Mouse (Mus musculus) forebrain, embryonic 15.5 days (tissue): Measurements from ENCODE around the gene Iqcj. TPM values are rescaled to one million over a fixed set of nuclear protein-coding genes. Genes with fewer than 3 reads are reported as not detected.
A peak's percentile ranks its signal among the peaks of the same experiment; 100 is the strongest.

Experiments used
- ATAC-seq: fragments of 200-750 bp; cut with Nextera tagmentation; replicated peaks from 2 replicates; pipeline ENCODE4 v1.8.0; 2017; ENCODE audit warnings: mild to moderate bottlenecking, moderate TSS enrichment, moderate library complexity
- H3K27ac ChIP-seq: fragments of 300-500 bp; sonication (generic); replicated peaks from 2 replicates; pipeline ENCODE4 v1.5.1; 2015; ENCODE audit warnings: mild to moderate bottlenecking, inconsistent platforms
- H3K27me3 ChIP-seq: fragments of 300-500 bp; sonication (generic); 2 replicates; pipeline ENCODE4 v1.6.1; 2015; ENCODE audit warnings: inconsistent platforms
- H3K36me3 ChIP-seq: fragments of 300-500 bp; sonication (generic); 2 replicates; pipeline ENCODE4 v1.6.1; 2015; ENCODE audit warnings: mild to moderate bottlenecking, inconsistent platforms
- H3K4me1 ChIP-seq: fragments of 300-500 bp; sonication (generic); 2 replicates; pipeline ENCODE4 v1.6.1; 2015; ENCODE audit warnings: inconsistent platforms
- H3K4me2 ChIP-seq: fragments of 300-500 bp; sonication (generic); replicated peaks from 2 replicates; pipeline ENCODE4 v1.6.1; 2015; ENCODE audit warnings: mild to moderate bottlenecking, inconsistent platforms
- H3K4me3 ChIP-seq: fragments of 300-500 bp; sonication (generic); 2 replicates; pipeline ENCODE4 v1.5.1; 2015; ENCODE audit warnings: mild to moderate bottlenecking, inconsistent platforms
- H3K9ac ChIP-seq: fragments of 300-500 bp; sonication (generic); replicated peaks from 2 replicates; pipeline ENCODE4 v1.6.1; 2015; ENCODE audit warnings: mild to moderate bottlenecking, inconsistent platforms
- H3K9me3 ChIP-seq: fragments of 300-500 bp; sonication (generic); 2 replicates; pipeline ENCODE4 v1.6.1; 2016; ENCODE audit warnings: inconsistent platforms
- WGBS: fragments of 180-500 bp; shearing (Covaris S2); methylation state at CpG from one replicate; pipeline ENCODE4 v1.1.7; 2015; ENCODE audit warnings: mixed read lengths; 5-methylcytosine and 5-hydroxymethylcytosine counted together
- polyA plus RNA-seq: library from polyadenylated mRNA; unstranded; fragments of >200 nt; fragmentation: Nextera tagmentation; extraction: Ambion mirVana; gene quantifications from 2 replicates; pipeline ENCODE4 v1.2.1, GENCODE M21; 2015

The Iqcj gene
- polyA plus RNA-seq, 1 experiment from 2014 or later: 0.93 TPM

DNA sequence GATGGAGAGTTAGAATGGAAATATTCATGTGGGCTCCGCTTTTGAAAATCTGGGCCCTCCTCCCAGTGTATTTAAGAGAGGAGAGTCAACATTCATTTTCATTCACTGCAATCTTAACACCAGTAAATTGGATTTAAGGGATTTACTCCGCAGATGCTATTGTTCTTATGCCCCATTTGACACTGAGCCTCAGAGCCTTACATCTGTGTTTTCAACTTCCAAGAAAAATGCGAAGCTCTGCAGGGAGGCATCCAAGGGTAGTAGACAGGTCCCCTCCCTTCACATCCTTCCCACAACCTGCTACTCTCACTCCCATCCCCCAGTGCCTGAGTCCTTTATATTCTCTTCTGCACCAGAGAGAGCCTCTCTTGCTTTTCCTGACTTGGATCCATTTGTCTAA, 68.1 kb downstream of the Iqcj start:
- no peaks in the 10 kb centered on the region for H3K9me3 ChIP-seq
- H3K4me3 ChIP-seq: no peak overlapping the region
- H3K36me3 ChIP-seq: no peaks in the 10 kb centered on the region
- H3K27ac ChIP-seq: no peak overlapping the region
- no peak overlapping the region for H3K4me2 ChIP-seq
- H3K4me1 ChIP-seq: peaks cover 15% of the 10 kb centered on the region
- H3K9ac ChIP-seq: no peak overlapping the region
- ATAC-seq: peak; percentile 70; the same call in 1 of the 2 replicates
- no peaks in the 10 kb centered on the region for H3K27me3 ChIP-seq
- WGBS: 7% methylated on average over 3 of the region's 3 CpGs

DNA sequence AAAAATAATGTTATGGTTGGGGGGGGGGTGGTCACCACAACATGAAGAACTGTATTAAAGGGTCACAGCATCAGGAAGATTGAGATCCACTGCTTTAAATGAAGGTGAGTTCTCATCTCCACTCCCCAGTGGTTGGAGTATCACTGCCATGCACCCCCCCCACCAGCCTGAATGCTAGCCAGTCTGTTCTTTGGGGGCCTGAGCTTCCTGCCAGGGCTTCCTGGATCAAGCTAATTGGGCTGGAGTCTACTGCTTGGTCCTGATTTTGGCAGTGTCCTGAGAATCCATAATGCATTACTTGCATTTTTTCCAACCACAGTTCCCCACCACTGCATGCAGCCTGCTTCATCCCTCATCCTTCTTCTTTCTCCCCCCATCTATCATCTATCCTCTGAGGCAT, 68.7 kb downstream of the Iqcj start:
- peak; percentile 38; the same call in 1 of the 2 replicates for ATAC-seq
- Histone ChIP-seq H3K9me3 (no peaks in the 10 kb centered on the region), H3K36me3 (no peaks in the 10 kb centered on the region), H3K27me3 (no peaks in the 10 kb centered on the region), H3K4me3 (no peak overlapping the region), H3K4me2 (no peak overlapping the region), H3K9ac (no peak overlapping the region), H3K4me1 (peaks cover 15% of the 10 kb centered on the region), H3K27ac (no peak overlapping the region)

DNA sequence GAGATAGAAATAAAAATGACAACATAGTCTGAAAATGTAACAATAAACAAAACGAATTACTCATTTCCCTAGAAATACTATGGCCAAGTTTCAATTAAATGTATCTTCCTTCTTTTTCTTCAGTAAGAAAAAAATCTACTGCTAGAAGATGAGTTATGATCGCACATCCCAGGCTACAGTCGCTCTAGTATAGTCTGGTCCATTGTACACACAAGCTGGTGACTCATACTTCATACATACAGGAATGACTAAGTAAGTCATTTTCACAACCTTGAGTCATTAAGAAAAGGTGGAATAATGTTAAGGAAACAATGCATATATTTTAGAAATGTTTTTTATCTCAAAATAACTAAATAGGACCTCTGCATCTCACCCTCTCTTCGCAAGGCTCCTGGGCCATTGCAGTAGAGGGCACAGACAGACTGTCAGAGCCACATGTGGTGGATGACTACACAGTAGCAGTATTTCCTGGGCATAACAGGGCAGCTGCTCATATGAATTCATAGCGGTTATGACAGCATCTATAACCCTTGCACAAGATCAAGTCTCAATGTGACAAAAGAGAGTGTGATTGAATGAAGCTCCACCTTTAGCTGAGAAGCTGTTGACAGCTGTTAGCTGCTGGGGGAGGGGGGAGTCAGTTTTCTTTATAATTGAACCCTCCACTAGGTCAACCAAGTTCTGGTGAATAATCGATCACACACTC, 70.1 kb downstream of the Iqcj start:
- Histone ChIP-seq H3K4me3 (no peak overlapping the region), H3K27ac (no peak overlapping the region), H3K27me3 (no peaks in the 10 kb centered on the region), H3K4me1 (peaks cover 15% of the 10 kb centered on the region), H3K9me3 (no peaks in the 10 kb centered on the region), H3K9ac (no peak overlapping the region), H3K4me2 (no peak overlapping the region), H3K36me3 (no peaks in the 10 kb centered on the region)
- no peak for ATAC-seq
- 91% methylated on average over 6 of the region's 6 CpGs for whole genome bisulfite sequencing

- Histone ChIP-seq H3K4me1 (no peaks in the 10 kb centered on the region), H3K27ac (peak overlapping the region; percentile 27; the same call in 1 of the 2 replicates), H3K4me2 (no peak overlapping the region), H3K4me3 (no peak overlapping the region), H3K9me3 (no peaks in the 10 kb centered on the region), H3K9ac (no peak overlapping the region), H3K27me3 (no peaks in the 10 kb centered on the region), H3K36me3 (no peaks in the 10 kb centered on the region)
- no peak for ATAC-seq
- WGBS: 91% methylated on average over 2 of the region's 2 CpGs
Measured at GRCm38 (mm10) chr3:67974340-67974998, 82.4 kb downstream of the Iqcj start.

- 83% methylated on average over 1 of the region's 1 CpGs for WGBS
Measured at GRCm38 (mm10) chr3:67980006-67980405, 88.0 kb downstream of the Iqcj start.

DNA sequence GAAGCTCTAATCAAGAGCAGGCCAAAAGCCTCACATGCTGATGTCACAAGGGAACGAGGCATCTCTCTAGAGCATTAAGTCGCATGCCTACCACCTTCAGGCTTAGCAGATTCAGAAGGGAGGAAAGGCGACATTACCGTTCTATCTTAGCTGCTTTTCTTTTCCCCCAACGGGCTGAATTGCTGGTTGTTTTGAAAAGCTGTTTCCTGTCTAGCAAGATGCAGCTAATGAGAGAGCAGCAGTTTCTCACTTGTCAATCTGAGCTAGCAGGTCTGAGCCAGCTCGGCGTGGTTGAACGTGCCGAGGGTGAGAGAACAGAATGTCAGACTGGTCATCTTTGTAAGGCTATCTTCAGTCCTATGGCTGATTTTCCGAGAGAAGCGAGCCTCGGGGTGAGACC, 91.3 kb downstream of the Iqcj start:
- Histone ChIP-seq H3K27ac (peak overlapping the region; percentile 78), H3K4me3 (no peak overlapping the region), H3K4me1 (peaks cover 14% of the 10 kb centered on the region), H3K27me3 (no peaks in the 10 kb centered on the region), H3K9me3 (no peaks in the 10 kb centered on the region), H3K4me2 (peak overlapping the region; percentile 13; the same call in 1 of the 2 replicates), H3K9ac (peak overlapping the region; percentile 14; the same call in 1 of the 2 replicates), H3K36me3 (no peaks in the 10 kb centered on the region)
- 29% methylated on average over 12 of the region's 12 CpGs for WGBS
- peak; percentile 85 for ATAC-seq

More at GRCm38 (mm10) chr3:67980006-67980405, 88.0 kb downstream of the Iqcj start:
- Histone ChIP-seq H3K9me3 (no peaks in the 10 kb centered on the region), H3K36me3 (no peaks in the 10 kb centered on the region), H3K4me3 (no peak overlapping the region), H3K27ac (no peak overlapping the region), H3K4me2 (no peak overlapping the region), H3K4me1 (peaks cover 14% of the 10 kb centered on the region), H3K27me3 (no peaks in the 10 kb centered on the region), H3K9ac (no peak overlapping the region)
- ATAC-seq: no peak

- Histone ChIP-seq H3K27ac (no peak overlapping the region), H3K4me1 (peaks cover 8% of the 10 kb centered on the region; the same call in 1 of the 2 replicates), H3K27me3 (no peaks in the 10 kb centered on the region), H3K36me3 (no peaks in the 10 kb centered on the region), H3K4me3 (no peak overlapping the region), H3K4me2 (no peak overlapping the region), H3K9me3 (no peaks in the 10 kb centered on the region), H3K9ac (no peak overlapping the region)
- 57% methylated on average over 4 of the region's 4 CpGs for WGBS
- peak; percentile 26; the same call in 1 of the 2 replicates for ATAC-seq
Measured at GRCm38 (mm10) chr3:68002415-68002814, 110.4 kb downstream of the Iqcj start.

DNA sequence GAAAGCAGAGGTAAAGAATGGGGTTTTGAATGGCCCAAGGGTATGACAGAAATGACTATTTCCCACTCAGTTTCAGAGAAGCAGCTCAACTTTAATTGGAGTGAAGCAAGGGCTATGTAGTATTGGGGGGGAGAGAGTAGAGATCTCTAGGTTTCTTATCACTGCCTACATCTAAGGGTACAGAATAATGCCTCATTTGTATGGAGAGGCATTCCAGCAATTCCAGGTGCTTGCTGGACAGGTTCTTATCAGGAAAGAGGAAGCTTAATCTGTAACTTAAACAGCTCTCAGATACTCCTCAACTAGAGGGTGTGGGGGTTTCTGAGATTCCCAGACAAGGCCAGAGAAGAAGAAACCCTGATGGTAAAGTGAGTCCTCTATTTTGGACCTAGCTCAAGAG, 120.3 kb downstream of the Iqcj start:
- ATAC-seq: no peak

GRCm38 (mm10) chr3:68015786-68016185, 123.8 kb downstream of the Iqcj start:
- no peak overlapping the region for H3K27ac ChIP-seq
- ATAC-seq: no peak
- WGBS: 8% methylated on average over 1 of the region's 1 CpGs

More for the DNA sequence above, 120.3 kb downstream of the Iqcj start:
- H3K4me1 ChIP-seq: 0 out of 2 replicates have a peak, but pooled peaks cover 6% of the 10 kb centered on the region
- no peak overlapping the region for H3K27ac ChIP-seq
- no peak overlapping the region for H3K4me3 ChIP-seq
- H3K36me3 ChIP-seq: no peaks in the 10 kb centered on the region
- no peaks in the 10 kb centered on the region for H3K27me3 ChIP-seq
- H3K9me3 ChIP-seq: no peaks in the 10 kb centered on the region
- no peak overlapping the region for H3K4me2 ChIP-seq
- no peak overlapping the region for H3K9ac ChIP-seq

DNA sequence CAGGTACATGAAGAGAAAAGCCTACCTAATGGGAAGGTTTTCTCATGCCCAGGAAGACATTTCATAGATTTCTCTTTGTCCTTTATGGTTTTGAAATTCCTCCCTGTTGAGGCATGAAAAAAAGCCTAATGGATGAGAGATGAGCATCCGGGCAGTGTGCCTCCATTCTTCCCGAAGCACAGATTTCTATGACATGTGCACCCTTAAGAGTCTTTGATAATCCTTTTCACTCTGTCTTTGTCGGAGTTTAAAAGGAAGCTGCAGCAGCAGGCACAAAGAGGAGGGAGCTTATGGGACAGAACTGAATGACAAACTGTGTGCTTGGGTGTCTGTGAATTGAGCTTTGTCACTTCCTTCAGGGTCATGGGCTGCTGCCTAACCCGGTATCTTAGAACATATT, 127.4 kb downstream of the Iqcj start:
- ATAC-seq: no peak
- 31% methylated on average over 4 of the region's 4 CpGs for WGBS
- no peak overlapping the region for H3K9ac ChIP-seq

More at GRCm38 (mm10) chr3:68015786-68016185, 123.8 kb downstream of the Iqcj start:
- Histone ChIP-seq H3K9ac (no peak overlapping the region), H3K27me3 (no peaks in the 10 kb centered on the region), H3K36me3 (no peaks in the 10 kb centered on the region), H3K4me2 (no peak overlapping the region), H3K4me1 (0 out of 2 replicates have a peak, but pooled peaks cover 5% of the 10 kb centered on the region), H3K9me3 (no peaks in the 10 kb centered on the region), H3K4me3 (no peak overlapping the region)

DNA sequence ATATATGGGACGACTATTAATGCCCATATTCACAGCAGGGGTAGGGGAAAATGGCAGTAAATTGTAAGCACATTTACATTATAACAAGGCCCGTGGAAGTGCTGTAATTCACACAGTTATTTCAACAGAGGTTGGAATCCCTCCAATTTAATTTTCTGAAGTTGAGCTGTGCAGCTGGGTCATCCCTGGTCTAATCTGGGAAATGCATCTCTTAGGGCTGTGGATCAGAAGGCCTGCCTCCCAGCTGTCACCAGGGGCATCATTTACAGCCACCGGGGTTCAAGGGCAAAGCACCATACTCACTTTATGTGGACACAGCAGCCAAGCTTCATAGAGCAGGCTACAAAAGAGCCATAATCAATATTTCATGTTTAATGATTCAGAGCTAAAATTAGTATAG, 144.1 kb downstream of the Iqcj start:
- Histone ChIP-seq H3K27ac (no peak overlapping the region), H3K4me2 (no peak overlapping the region), H3K9me3 (no peaks in the 10 kb centered on the region), H3K4me3 (no peak overlapping the region), H3K36me3 (no peaks in the 10 kb centered on the region), H3K27me3 (no peaks in the 10 kb centered on the region), H3K9ac (no peak overlapping the region), H3K4me1 (peaks cover 5% of the 10 kb centered on the region; the same call in 1 of the 2 replicates)
- no peak for ATAC-seq
- WGBS: 33% methylated on average over 3 of the region's 3 CpGs

More for the DNA sequence above, 127.4 kb downstream of the Iqcj start:
- H3K4me2 ChIP-seq: no peak overlapping the region
- H3K4me1 ChIP-seq: 0 out of 2 replicates have a peak, but pooled peaks cover 5% of the 10 kb centered on the region
- no peak overlapping the region for H3K27ac ChIP-seq
- no peak overlapping the region for H3K4me3 ChIP-seq
- H3K27me3 ChIP-seq: no peaks in the 10 kb centered on the region
- no peaks in the 10 kb centered on the region for H3K36me3 ChIP-seq
- H3K9me3 ChIP-seq: no peaks in the 10 kb centered on the region

- no peak overlapping the region for H3K4me3 ChIP-seq
- ATAC-seq: no peak
- no peaks in the 10 kb centered on the region for H3K27me3 ChIP-seq
- H3K36me3 ChIP-seq: no peaks in the 10 kb centered on the region
- no peak overlapping the region for H3K4me2 ChIP-seq
- H3K4me1 ChIP-seq: no peaks in the 10 kb centered on the region; the same call in 1 of the 2 replicates
- no peak overlapping the region for H3K9ac ChIP-seq
- H3K27ac ChIP-seq: no peak overlapping the region
- H3K9me3 ChIP-seq: no peaks in the 10 kb centered on the region
- WGBS: 88% methylated on average over 2 of the region's 2 CpGs
Measured at GRCm38 (mm10) chr3:68042951-68043350, 150.9 kb downstream of the Iqcj start.
